Mouse (Mus musculus) CH12.LX (cell line): ENCODE measurements around the gene Exoc6.

Experiments used
- CTCF ChIP-seq, 2 experiments: IDR thresholded peaks in 1 of 2; conservative IDR thresholded peaks in 1 of 2; 2 replicates each; pipeline ENCODE4 v1.5.1; 2011 to 2012; ENCODE audit warnings: low read depth in 2 of 2, low read length in 2 of 2, improper control_type of control experiment in 1 of 2, inconsistent platforms in 1 of 2, mild to moderate bottlenecking in 1 of 2, moderate library complexity in 1 of 2
- EP300 ChIP-seq: IDR thresholded peaks from 2 replicates; pipeline ENCODE4 v1.6.1; 2011; ENCODE audit warnings: low read length, improper control_type of control experiment
- JUND ChIP-seq: conservative IDR thresholded peaks from 2 replicates; pipeline ENCODE4 v1.6.1; 2011; ENCODE audit warnings: low read depth, low read length, improper control_type of control experiment
- MEF2A ChIP-seq: IDR thresholded peaks from 2 replicates; pipeline ENCODE4 v1.6.1; 2014; ENCODE audit warnings: low read depth, mild to moderate bottlenecking, inconsistent platforms, low read length, improper control_type of control experiment, borderline replicate concordance
- MXI1 ChIP-seq: IDR thresholded peaks from 2 replicates; pipeline ENCODE4 v1.6.1; 2011; ENCODE audit warnings: mild to moderate bottlenecking, low read depth, low read length, improper control_type of control experiment
- NELFE ChIP-seq: IDR thresholded peaks from 2 replicates; pipeline ENCODE4 v1.6.1; 2011; ENCODE audit warnings: low read depth, low read length, improper control_type of control experiment
- NRF1 ChIP-seq: IDR thresholded peaks from 2 replicates; pipeline ENCODE4 v1.6.1; 2014; ENCODE audit warnings: low read depth, mild to moderate bottlenecking, inconsistent platforms, low read length, improper control_type of control experiment, moderate library complexity
- POLR2A ChIP-seq: IDR thresholded peaks from 2 replicates; pipeline ENCODE4 v1.6.1; 2011; ENCODE audit warnings: low read depth, mild to moderate bottlenecking, improper control_type of control experiment, low read length
- SMC3 ChIP-seq: IDR thresholded peaks from 2 replicates; pipeline ENCODE4 v1.6.1; 2011; ENCODE audit warnings: low read depth, low read length, improper control_type of control experiment
- ZNF384 ChIP-seq: IDR thresholded peaks from 2 replicates; pipeline ENCODE4 v1.6.1; 2012; ENCODE audit warnings: low read depth, low read length, improper control_type of control experiment, inconsistent platforms

GRCm38 (mm10) chr19:37570966-37571718 is 20.9 kb downstream of the Exoc6 start:
- TF ChIP-seq CTCF (conservative IDR thresholded peaks at IDR 0.05 in 1 of 2, IDR thresholded peaks at IDR 0.05 in 1 of 2; ENCODE audit: low read depth in 2 of 2, low read length in 2 of 2): no peak
- no peak for TF ChIP-seq ZNF384
- TF ChIP-seq SMC3: no peak
- no peak for TF ChIP-seq NELFE
- TF ChIP-seq NRF1: no peak
- no peak for TF ChIP-seq MEF2A
- TF ChIP-seq POLR2A: no peak
- no peak for TF ChIP-seq MXI1
- no peak for TF ChIP-seq JUND
- TF ChIP-seq EP300: no peak
